Mouse (Mus musculus): ENCODE measurements around the gene Hck. TPM values are rescaled to one million over a fixed set of nuclear protein-coding genes. Genes with fewer than 3 reads are reported as not detected.

Gene Hck
- polyA plus RNA-seq, 1 experiment from 2014 or later, result 5.3 TPM

DNA sequence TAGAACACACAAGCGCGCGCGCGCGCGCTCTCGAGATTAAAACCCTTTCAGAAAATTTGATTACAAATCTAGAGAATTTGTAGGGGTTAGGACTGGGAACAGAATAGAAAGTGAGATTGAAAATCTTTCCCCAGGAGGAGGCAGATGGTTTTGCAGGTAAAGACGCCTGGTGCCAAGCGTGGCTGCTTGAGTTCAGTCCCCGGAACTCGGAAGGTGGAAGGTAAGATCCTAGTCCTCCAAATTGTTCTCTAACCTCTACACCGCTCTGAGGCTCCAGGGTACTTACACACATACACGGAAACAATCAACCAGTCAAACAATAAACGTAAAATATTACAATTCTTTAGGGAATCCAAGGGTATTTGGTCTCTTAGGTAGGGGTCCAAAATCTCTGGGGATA is 466 bp upstream of the Hck start:
- no peak overlapping the region for H3K9ac ChIP-seq
- H3K36me3 ChIP-seq, result no peaks in the 10 kb centered on the region
- no peak; the same call in 1 of the 2 replicates for ATAC-seq (replicated peaks; ENCODE audit: low FRiP score)
- peak overlapping the region; percentile 57 for H3K4me3 ChIP-seq (replicated peaks)
- H3K27me3 ChIP-seq, result peaks cover 70% of the 10 kb centered on the region
- peaks cover 16% of the 10 kb centered on the region for H3K4me1 ChIP-seq
- H3K9me3 ChIP-seq (replicated peaks), result no peaks in the 10 kb centered on the region
- H3K4me2 ChIP-seq, result peak overlapping the region; percentile 96
- H3K27ac ChIP-seq, result no peak overlapping the region
- 5% methylated on average over 15 of the region's 15 CpGs for WGBS

DNA sequence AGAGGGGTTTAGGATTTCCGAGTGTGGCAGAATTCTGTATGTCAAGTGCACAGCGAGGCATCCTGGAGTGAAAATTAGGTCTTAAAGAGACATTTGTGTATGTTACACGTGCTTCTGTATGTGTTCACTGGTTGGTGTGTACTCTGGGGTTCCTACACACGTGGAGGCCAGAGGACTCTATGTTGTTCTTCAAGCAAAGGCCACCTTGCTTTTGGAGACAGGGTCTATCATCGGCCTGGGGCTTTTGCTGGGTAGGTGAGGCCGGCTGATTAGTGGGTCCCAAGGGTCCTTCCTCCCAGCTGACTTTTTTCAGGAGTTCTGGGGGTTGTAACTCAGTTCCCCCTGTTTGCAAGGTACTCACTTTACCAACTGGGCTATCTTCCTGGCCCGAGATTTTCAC is 1.3 kb downstream of the Hck start:
- ATAC-seq (replicated peaks; ENCODE audit: low FRiP score), result no peak
- H3K4me2 ChIP-seq, result no peak overlapping the region

DNA sequence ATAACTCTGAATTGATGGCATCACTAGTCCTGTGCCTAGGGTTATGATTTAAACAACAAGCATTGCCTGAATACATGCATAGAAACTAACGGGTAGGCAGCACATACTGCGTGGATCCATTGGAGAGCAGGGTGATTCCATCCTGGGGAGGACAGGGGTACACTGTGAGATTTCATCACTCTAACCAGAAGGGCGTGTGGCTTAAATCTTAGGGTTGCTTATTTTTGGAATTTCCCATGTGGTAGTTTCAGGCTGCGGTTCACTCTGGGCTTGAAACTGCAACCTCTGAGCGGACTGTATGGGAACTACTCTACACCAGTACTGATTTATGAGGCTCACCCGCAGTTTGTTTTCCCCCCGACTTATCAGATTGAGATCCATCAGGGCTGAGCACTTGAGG is 3.0 kb downstream of the Hck start:
- Histone ChIP-seq H3K4me1 (peaks cover 16% of the 10 kb centered on the region), H3K4me2 (no peak overlapping the region), H3K36me3 (no peaks in the 10 kb centered on the region), H3K27ac (no peak overlapping the region), H3K9me3 (replicated peaks) (no peaks in the 10 kb centered on the region), H3K9ac (no peak overlapping the region), H3K27me3 (peaks cover 57% of the 10 kb centered on the region), H3K4me3 (replicated peaks) (no peak overlapping the region)
- ATAC-seq (replicated peaks; ENCODE audit: low FRiP score), result no peak
- 72% methylated on average over 7 of the region's 7 CpGs for WGBS

More for the DNA sequence above, 1.3 kb downstream of the Hck start:
- 69% methylated on average over 7 of the region's 7 CpGs for WGBS
- Histone ChIP-seq H3K27me3 (peaks cover 70% of the 10 kb centered on the region), H3K4me3 (replicated peaks) (no peak overlapping the region), H3K9me3 (replicated peaks) (no peaks in the 10 kb centered on the region), H3K27ac (no peak overlapping the region), H3K9ac (no peak overlapping the region), H3K36me3 (no peaks in the 10 kb centered on the region), H3K4me1 (peaks cover 16% of the 10 kb centered on the region)

DNA sequence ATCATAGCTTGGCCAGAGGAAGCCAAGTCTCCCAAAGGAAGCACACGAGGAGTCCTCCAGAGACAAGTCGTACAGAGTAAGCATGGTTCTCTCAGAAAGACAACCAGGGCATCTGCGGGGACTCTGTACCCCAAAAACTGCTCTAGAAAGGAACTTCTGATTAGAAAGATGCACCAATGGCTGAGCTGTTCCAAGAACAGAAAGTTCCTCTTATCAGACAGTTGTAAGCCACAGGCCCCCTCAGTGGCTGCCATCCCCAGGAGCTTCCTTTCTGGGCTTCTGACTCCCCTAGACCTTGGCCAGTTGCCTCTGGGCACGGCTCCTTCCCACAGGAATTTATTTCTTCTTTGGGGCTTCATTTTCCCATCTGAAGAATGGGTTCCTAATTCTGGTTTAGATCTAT is 7.4 kb downstream of the Hck start:
- H3K9ac ChIP-seq, result no peak overlapping the region
- ATAC-seq (replicated peaks; ENCODE audit: low FRiP score), result no peak
- H3K36me3 ChIP-seq, result no peaks in the 10 kb centered on the region
- no peaks in the 10 kb centered on the region for H3K4me1 ChIP-seq
- WGBS, result 76% methylated on average over 4 of the region's 4 CpGs
- H3K4me2 ChIP-seq, result no peak overlapping the region
- H3K4me3 ChIP-seq (replicated peaks), result no peak overlapping the region
- H3K27me3 ChIP-seq, result peaks cover 14% of the 10 kb centered on the region
- H3K27ac ChIP-seq, result no peak overlapping the region
- H3K9me3 ChIP-seq (replicated peaks), result no peaks in the 10 kb centered on the region

DNA sequence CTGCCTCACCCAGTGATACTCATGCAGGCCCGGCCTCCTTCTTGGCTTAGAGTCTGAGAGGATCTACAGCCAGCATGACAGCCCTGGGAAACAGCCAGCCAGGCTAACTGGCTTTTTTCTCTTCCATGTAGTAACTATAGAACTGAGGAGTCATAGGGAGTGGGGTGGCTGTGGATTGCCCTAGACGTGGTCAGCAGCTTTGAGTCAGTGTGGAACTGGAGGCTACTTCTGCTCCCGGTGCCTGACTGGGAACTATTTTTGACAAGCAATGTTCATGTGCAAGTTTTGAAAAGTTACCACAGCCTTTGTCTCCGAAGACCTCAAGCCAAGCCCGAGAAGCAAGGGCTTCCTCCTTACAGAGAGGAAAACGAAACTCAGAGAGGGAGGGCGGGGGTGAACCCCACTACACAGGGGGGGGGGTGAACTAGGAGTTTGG is 8.8 kb downstream of the Hck start:
- no peak overlapping the region for H3K4me3 ChIP-seq (replicated peaks)
- no peaks in the 10 kb centered on the region for H3K9me3 ChIP-seq (replicated peaks)
- 0 out of 2 replicates have a peak, but pooled peaks cover under 1% of the 10 kb centered on the region for H3K27me3 ChIP-seq
- no peaks in the 10 kb centered on the region for H3K36me3 ChIP-seq
- no peaks in the 10 kb centered on the region for H3K4me1 ChIP-seq
- no peak for ATAC-seq (replicated peaks; ENCODE audit: low FRiP score)
- H3K27ac ChIP-seq, result no peak overlapping the region
- 73% methylated on average over 7 of the region's 7 CpGs for WGBS
- H3K4me2 ChIP-seq, result no peak overlapping the region
- no peak overlapping the region for H3K9ac ChIP-seq

DNA sequence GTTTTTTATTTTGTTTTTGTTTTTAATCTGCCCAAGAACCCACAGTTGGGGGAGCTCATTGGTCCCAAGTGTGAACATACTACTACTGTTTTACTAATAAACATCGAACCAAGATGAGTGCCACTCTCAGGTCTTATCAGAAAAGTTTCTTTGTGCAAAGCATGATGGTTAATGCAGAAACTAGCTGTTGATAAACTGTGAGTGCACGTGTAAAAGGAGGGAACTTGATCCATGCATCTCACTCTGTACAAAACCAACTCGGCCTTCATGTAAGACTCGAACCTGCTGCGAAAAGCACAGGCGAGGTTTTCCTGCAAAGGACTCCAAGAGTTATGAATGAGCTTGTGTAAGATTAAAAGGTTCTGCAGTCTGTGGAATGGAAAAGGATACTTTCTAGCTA is 11.2 kb downstream of the Hck start:
- Histone ChIP-seq H3K36me3 (no peaks in the 10 kb centered on the region), H3K4me3 (replicated peaks) (no peak overlapping the region)
- WGBS, result 88% methylated on average over 6 of the region's 6 CpGs

DNA sequence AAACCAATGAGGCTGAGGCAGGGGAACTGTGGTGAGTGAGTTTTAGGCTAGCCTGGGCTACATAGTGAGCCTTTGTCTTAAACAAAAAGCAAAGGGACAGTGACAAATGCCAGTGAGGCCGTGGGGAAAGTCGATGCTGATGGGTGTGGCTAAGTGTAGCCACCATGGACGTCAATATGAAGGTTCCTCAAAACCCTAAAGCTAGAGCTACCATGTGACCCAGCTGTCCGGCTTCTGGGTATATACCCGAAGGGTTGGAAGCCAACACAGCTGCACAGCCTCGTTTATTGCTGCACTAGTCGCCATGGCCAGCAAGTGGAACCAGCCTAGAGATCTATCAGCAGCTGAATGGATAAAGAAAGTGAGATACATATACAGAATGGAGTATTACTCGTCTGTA is 11.9 kb downstream of the Hck start:
- Histone ChIP-seq H3K4me2 (no peak overlapping the region), H3K9me3 (replicated peaks) (no peaks in the 10 kb centered on the region), H3K9ac (no peak overlapping the region), H3K36me3 (no peaks in the 10 kb centered on the region), H3K27me3 (no peaks in the 10 kb centered on the region), H3K4me3 (replicated peaks) (no peak overlapping the region), H3K27ac (no peak overlapping the region), H3K4me1 (no peaks in the 10 kb centered on the region)
- WGBS, result 66% methylated on average over 8 of the region's 8 CpGs
- no peak for ATAC-seq (replicated peaks; ENCODE audit: low FRiP score)

More for the DNA sequence above, 11.2 kb downstream of the Hck start:
- no peak overlapping the region for H3K9ac ChIP-seq
- H3K27ac ChIP-seq, result no peak overlapping the region
- no peak overlapping the region for H3K4me2 ChIP-seq
- no peaks in the 10 kb centered on the region for H3K27me3 ChIP-seq
- no peaks in the 10 kb centered on the region for H3K4me1 ChIP-seq
- H3K9me3 ChIP-seq (replicated peaks), result no peaks in the 10 kb centered on the region
- no peak for ATAC-seq (replicated peaks; ENCODE audit: low FRiP score)

DNA sequence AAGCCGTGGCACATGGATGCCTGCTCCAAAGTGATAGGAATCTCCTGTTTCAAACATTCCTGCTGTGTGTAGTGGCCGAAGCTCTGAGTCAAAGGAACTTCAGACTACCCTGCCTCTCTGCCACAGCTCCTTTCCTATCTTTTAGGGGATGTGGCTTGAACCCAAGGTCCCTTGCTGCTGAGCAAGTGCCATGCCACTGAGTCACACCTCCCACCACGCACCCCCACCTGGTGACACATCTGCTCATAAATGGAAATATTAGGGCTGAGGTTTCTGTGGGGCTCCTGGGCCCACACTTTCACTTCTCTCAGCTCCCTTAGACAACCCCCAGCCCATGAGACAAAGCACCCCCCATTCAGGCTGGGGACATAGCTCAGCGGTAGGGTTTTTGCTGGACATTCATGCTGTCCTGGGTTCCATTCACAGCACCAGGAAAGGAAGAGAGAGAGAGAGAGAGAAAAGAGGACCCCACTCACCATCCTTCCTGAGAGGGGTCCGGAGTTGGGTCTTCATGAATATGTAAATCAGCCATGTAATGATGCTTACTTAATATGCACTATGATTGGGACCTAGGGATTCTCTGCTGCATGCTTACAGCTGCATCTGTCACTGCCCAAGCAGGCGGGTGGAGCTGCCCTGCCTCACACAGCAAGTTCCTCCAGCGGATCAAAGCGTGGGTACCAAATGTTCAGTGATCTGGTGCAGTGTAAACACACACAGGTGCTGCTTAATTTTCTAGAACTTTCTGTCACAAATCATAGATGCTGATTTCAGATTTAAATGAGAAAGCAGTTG is 13.8 kb downstream of the Hck start:
- Histone ChIP-seq H3K36me3 (no peaks in the 10 kb centered on the region), H3K27ac (no peak overlapping the region), H3K4me1 (no peaks in the 10 kb centered on the region), H3K27me3 (no peaks in the 10 kb centered on the region), H3K4me2 (no peak overlapping the region), H3K4me3 (replicated peaks) (no peak overlapping the region), H3K9me3 (replicated peaks) (no peaks in the 10 kb centered on the region), H3K9ac (no peak overlapping the region)
- 72% methylated on average over 8 of the region's 8 CpGs for WGBS
- no peak for ATAC-seq (replicated peaks; ENCODE audit: low FRiP score)

DNA sequence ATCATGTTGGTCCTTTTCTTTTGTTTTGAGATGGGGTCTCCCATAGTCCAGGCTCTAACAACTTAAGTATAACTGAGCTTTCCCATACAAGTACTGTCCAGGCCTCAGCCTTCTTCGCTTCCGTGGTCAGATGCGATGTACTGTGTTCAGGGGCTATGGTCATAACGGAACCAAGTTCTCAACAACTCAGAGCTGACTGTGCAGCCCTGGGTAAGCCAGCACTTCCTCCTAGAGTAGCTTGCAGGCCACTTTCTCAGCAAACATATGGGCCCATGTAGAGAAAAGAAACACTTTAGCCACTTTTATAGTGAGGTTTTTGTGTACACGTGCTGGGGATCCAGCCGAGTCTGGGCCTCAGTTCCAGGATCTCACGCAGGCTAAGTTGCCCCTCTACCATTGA is 14.4 kb downstream of the Hck start:
- no peaks in the 10 kb centered on the region for H3K9me3 ChIP-seq (replicated peaks)
- no peaks in the 10 kb centered on the region for H3K36me3 ChIP-seq
- H3K27ac ChIP-seq, result no peak overlapping the region
- no peak for ATAC-seq (replicated peaks; ENCODE audit: low FRiP score)
- no peaks in the 10 kb centered on the region for H3K27me3 ChIP-seq
- H3K4me1 ChIP-seq, result no peaks in the 10 kb centered on the region
- H3K4me3 ChIP-seq (replicated peaks), result no peak overlapping the region
- WGBS, result 89% methylated on average over 7 of the region's 7 CpGs
- no peak overlapping the region for H3K4me2 ChIP-seq
- H3K9ac ChIP-seq, result no peak overlapping the region

DNA sequence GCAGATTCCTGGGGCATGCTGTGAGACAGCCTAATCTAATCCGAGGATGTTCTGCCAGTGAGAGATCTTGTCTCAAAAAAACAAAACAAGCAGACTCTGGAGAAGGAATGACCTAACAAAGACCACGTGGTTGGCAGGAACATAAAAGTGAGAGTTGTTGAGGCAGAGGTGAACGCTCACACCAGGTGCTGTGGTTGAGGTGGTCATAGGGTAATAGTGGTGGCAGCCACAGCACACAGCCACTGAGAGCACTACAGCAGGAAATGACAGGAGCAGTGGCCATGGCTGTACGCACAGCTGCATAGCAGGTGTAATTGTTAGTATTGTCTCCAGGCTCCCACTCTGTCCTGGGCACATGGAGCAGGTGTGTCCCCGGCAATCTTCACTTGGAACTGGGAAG is 17.6 kb downstream of the Hck start:
- WGBS, result 52% methylated on average over 5 of the region's 5 CpGs
- Histone ChIP-seq H3K4me1 (no peaks in the 10 kb centered on the region), H3K27ac (no peak overlapping the region), H3K4me2 (no peak overlapping the region), H3K36me3 (no peaks in the 10 kb centered on the region), H3K4me3 (replicated peaks) (no peak overlapping the region), H3K9me3 (replicated peaks) (no peaks in the 10 kb centered on the region), H3K9ac (no peak overlapping the region), H3K27me3 (no peaks in the 10 kb centered on the region)
- ATAC-seq (replicated peaks; ENCODE audit: low FRiP score), result no peak

DNA sequence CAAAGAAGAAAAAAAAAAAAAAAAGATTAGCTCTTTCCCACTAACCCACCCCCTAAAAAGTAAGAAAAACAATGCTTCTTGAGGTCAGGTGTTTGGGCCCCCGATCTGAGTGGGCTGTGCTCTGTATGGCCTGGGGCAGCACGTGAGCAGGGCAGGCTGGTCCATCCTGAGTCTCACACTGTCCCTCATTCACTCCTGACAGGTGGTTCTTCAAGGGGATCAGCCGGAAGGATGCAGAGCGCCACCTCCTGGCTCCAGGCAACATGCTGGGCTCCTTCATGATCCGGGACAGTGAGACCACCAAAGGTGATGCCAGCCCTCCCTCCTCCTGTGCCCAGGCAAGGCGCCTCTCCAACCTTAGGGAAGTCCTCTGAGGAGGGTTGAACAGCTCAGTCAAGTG is 22.8 kb downstream of the Hck start:
- Histone ChIP-seq H3K4me3 (replicated peaks) (no peak overlapping the region), H3K27me3 (no peaks in the 10 kb centered on the region), H3K36me3 (no peaks in the 10 kb centered on the region), H3K9me3 (replicated peaks) (no peaks in the 10 kb centered on the region), H3K27ac (no peak overlapping the region), H3K4me2 (no peak overlapping the region), H3K4me1 (no peaks in the 10 kb centered on the region), H3K9ac (no peak overlapping the region)
- no peak for ATAC-seq (replicated peaks; ENCODE audit: low FRiP score)
- 31% methylated on average over 6 of the region's 6 CpGs for WGBS

DNA sequence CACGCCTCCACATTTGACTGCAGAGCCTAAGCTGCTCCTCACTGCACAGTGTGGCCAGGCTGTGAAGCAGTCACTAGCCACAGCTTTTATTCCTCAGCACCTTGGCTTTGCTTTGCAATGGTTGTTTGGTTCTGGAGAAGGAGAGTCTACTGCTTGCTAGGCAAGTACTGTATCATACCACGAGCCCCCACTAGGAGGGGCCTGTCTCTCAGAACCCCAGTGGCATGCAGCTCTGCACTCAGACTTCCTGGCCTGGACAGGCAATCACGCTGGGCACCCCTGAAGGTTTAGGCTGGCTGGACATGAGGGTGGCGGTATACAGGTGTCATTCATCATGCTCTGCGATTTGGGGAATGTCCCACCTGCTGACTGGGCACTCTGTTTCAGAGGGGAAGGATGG is 26.0 kb downstream of the Hck start:
- H3K9me3 ChIP-seq (replicated peaks), result no peaks in the 10 kb centered on the region
- no peaks in the 10 kb centered on the region for H3K4me1 ChIP-seq
- no peaks in the 10 kb centered on the region for H3K27me3 ChIP-seq
- no peak overlapping the region for H3K27ac ChIP-seq
- no peak overlapping the region for H3K4me2 ChIP-seq
- no peak overlapping the region for H3K9ac ChIP-seq
- ATAC-seq (replicated peaks; ENCODE audit: low FRiP score), result no peak
- no peak overlapping the region for H3K4me3 ChIP-seq (replicated peaks)
- no peaks in the 10 kb centered on the region for H3K36me3 ChIP-seq
- WGBS, result 33% methylated on average over 5 of the region's 5 CpGs

DNA sequence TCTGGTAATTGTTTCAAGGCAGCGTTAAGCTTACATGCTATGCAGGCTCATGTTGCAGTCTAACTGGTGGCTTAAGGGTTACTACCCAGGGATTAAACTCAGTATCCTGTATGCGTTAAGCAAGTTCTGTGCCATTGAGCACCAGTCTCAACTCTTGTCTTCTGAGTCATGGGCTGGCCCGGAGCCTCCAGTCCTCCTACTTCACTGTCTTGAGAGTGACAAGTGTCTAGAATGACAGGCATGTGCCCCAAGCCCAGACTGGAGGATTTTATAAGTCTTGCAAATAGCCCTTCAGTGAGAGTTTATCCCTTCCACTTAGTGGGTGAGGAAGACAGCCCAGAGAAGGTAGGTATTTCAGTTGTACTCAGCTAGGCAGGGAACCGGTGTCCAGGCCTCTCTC is 27.9 kb downstream of the Hck start:
- H3K4me2 ChIP-seq, result no peak overlapping the region
- no peak for ATAC-seq (replicated peaks; ENCODE audit: low FRiP score)
- WGBS, result 73% methylated on average over 4 of the region's 4 CpGs

More for the DNA sequence above, 27.9 kb downstream of the Hck start:
- no peak overlapping the region for H3K9ac ChIP-seq
- H3K27me3 ChIP-seq, result peaks cover 4% of the 10 kb centered on the region; the same call in 1 of the 2 replicates
- no peaks in the 10 kb centered on the region for H3K9me3 ChIP-seq (replicated peaks)
- no peaks in the 10 kb centered on the region for H3K4me1 ChIP-seq
- no peak overlapping the region for H3K27ac ChIP-seq
- H3K4me3 ChIP-seq (replicated peaks), result no peak overlapping the region
- H3K36me3 ChIP-seq, result no peaks in the 10 kb centered on the region
